Mouse (Mus musculus) stomach, embryonic 16.5 days (tissue): ENCODE data around the gene Akna. TPM values are rescaled to one million over a fixed set of nuclear protein-coding genes. Genes with fewer than 3 reads are reported as not detected.
A peak's percentile ranks its signal among the peaks of the same experiment; 100 is the strongest.
"Not testable (repeated sequence)": the region's sequence is repeated elsewhere in the genome, so short reads cannot be mapped to it uniquely, and the experiment has no call there.

ENCODE experiments used
- ATAC-seq: fragments of 200-750 bp; cut with Nextera tagmentation; 2 replicates; pipeline ENCODE4 v1.8.0; 2017; ENCODE audit warnings: moderate number of reproducible peaks, moderate TSS enrichment; ENCODE audit not compliant: insufficient read depth, low FRiP score
- H3K27ac ChIP-seq: fragments of 300-500 bp; sonication (generic); 2 replicates; pipeline ENCODE4 v1.5.1; 2014; ENCODE audit warnings: low read length
- H3K27me3 ChIP-seq: fragments of 300-500 bp; sonication (generic); 2 replicates; pipeline ENCODE4 v1.6.1; 2014; ENCODE audit warnings: low read length, control low read depth, mixed read lengths; ENCODE audit not compliant: control insufficient read depth, insufficient read depth
- H3K36me3 ChIP-seq: fragments of 300-500 bp; sonication (generic); 2 replicates; pipeline ENCODE4 v1.6.1; 2014; ENCODE audit warnings: low read length; ENCODE audit not compliant: control insufficient read depth, insufficient read depth
- H3K4me1 ChIP-seq: fragments of 300-500 bp; sonication (generic); 2 replicates; pipeline ENCODE4 v1.6.1; 2014; ENCODE audit warnings: low read length, control low read depth, mixed read lengths; ENCODE audit not compliant: control insufficient read depth, insufficient read depth
- H3K4me2 ChIP-seq: fragments of 300-500 bp; sonication (generic); 2 replicates; pipeline ENCODE4 v1.6.1; 2014; ENCODE audit warnings: low read depth, low read length, mixed read lengths
- H3K4me3 ChIP-seq: fragments of 300-500 bp; sonication (generic); replicated peaks from 2 replicates; pipeline ENCODE4 v1.5.1; 2014; ENCODE audit warnings: mild to moderate bottlenecking, low read length
- H3K9ac ChIP-seq: fragments of 300-500 bp; sonication (generic); 2 replicates; pipeline ENCODE4 v1.6.1; 2014; ENCODE audit warnings: low read length
- H3K9me3 ChIP-seq: fragments of 300-500 bp; sonication (generic); replicated peaks from 2 replicates; pipeline ENCODE4 v1.6.1; 2016; ENCODE audit warnings: low read length, control low read depth; ENCODE audit not compliant: control insufficient read depth
- WGBS: fragments of 180-500 bp; shearing (Covaris S2); extraction: QIAGEN DNeasy Blood & Tissue Kit; methylation state at CpG from one replicate; pipeline ENCODE4 v1.1.7; 2014; 5-methylcytosine and 5-hydroxymethylcytosine counted together
- polyA plus RNA-seq: library from polyadenylated mRNA; unstranded; fragments of >200 nt; fragmentation: Nextera tagmentation; extraction: Ambion mirVana; gene quantifications from 2 replicates; pipeline ENCODE4 v1.2.1, GENCODE M21; 2015

The Akna gene
- polyA plus RNA-seq, 1 experiment from 2014 or later = 7.0 TPM

DNA sequence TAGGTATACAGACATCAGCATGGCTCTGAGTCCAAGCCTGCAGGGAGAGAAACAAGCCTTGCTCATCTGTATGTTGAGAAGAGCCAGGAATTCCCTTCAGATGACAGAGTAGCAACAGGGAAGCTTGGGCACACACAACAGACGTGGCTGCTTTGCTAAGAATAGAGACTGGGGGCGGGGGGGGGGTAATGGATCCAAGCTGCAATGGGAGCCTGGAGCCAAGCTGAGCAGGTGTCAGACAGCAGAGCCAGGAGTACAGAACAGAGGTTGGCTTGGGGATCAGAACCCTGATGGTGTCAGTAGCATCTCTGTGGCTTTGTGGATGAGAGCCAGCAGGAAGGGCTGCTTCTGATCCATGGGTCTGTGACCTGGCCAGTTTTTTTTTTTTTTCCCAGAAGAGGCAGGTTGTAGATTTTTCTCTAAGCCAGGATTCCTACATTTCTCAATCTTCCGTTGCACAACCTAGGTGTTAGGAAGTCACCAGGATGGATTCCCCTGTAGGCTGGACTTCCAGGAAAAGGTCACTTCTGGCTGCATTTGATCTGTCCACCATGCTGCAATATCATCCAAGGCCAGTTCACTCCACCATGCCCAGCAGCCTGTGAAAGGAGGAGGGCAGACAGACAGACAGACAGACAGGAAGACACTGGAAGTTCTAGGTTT lies 64.6 kb downstream of the Akna start:
- Histone ChIP-seq H3K9me3 (no peaks in the 10 kb centered on the region), H3K4me1 (no peaks in the 10 kb centered on the region), H3K27ac (no peak overlapping the region), H3K27me3 (no peaks in the 10 kb centered on the region), H3K4me3 (no peak overlapping the region), H3K36me3 (no peaks in the 10 kb centered on the region), H3K9ac (no peak overlapping the region), H3K4me2 (no peak overlapping the region)
- WGBS = 60% methylated on average over 3 of the region's 3 CpGs
- ATAC-seq = no peak

DNA sequence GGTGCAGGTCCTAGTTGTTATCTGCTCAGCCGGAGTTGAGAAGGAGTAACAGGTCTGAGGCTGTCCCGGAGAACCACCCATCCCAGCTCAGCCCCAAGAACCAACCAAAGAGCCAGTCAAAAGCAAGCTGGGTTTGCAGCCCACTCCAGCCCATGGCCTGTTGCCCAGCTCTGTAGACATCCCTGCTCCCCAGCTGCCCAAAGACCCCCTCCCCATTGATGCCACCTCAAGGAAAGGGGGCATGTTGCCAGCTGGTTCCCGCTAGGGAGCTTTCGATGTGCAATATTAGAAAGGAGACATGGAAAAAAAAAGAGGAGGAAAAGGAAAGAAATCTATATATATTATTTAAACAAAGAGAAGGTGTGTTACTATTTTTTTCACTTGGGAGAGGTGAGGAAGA lies 69.8 kb downstream of the Akna start:
- H3K36me3 ChIP-seq = 0 out of 2 replicates have a peak, but pooled peaks cover 4% of the 10 kb centered on the region
- H3K4me2 ChIP-seq = no peak overlapping the region
- H3K9me3 ChIP-seq = no peaks in the 10 kb centered on the region
- H3K27me3 ChIP-seq = no peaks in the 10 kb centered on the region
- no peak overlapping the region for H3K9ac ChIP-seq
- no peak overlapping the region for H3K27ac ChIP-seq
- WGBS = 87% methylated on average over 4 of the region's 4 CpGs
- peak; percentile 56; the same call in 1 of the 2 replicates for ATAC-seq
- no peak overlapping the region for H3K4me3 ChIP-seq
- no peaks in the 10 kb centered on the region for H3K4me1 ChIP-seq

DNA sequence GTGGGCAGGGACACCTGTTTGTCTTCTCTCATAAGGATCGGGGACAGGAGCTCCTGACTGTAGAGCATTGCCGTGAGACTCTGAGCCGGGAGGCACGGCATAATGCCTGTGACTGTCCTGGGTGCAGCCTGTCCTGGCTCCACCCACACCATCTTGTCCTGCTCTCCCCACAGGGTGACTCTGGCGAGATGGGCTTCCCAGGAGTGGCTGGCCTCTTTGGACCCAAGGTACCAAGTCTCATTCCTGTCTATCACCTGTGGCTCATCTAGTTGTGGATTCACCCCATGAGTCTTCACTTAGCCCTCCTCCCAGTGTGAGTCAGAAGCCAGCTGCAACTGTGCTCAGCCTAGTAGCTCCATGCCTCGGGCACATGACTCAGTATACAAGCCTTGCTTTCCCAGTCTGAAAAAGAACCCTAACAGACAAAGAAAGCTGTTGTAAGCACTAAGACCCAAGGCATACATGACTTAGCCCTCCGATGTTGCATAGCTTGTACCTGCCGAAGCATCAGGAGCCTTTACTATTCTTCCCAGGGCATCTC lies 79.8 kb downstream of the Akna start:
- Histone ChIP-seq H3K9ac (no peak overlapping the region), H3K4me1 (no peaks in the 10 kb centered on the region), H3K27me3 (no peaks in the 10 kb centered on the region), H3K4me2 (no peak overlapping the region), H3K36me3 (peaks cover 29% of the 10 kb centered on the region), H3K9me3 (no peaks in the 10 kb centered on the region), H3K27ac (no peak overlapping the region), H3K4me3 (no peak overlapping the region)
- WGBS = 78% methylated on average over 8 of the region's 8 CpGs
- no peak for ATAC-seq

DNA sequence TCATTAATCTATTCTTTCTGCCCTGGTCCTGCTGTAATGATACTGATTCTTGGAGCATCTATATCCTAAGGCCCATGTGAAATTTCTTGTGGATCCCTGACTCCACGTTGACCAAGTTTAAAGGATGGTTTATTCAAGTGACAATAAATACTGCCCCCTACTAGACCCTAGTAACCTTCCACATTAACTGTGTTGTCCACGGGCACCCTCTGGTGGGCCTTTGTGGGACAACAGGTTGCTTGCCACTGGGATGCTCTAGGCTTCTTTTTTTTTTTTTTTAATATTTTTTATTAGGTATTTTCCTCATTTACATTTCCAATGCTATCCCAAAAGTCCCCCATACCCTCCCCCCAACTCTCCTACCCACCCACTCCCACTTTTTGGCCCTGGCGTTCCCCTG lies 83.6 kb downstream of the Akna start:
- H3K27ac ChIP-seq, ATAC-seq, H3K4me2 ChIP-seq, H3K27me3 ChIP-seq, H3K4me3 ChIP-seq, H3K9ac ChIP-seq, H3K9me3 ChIP-seq, H3K4me1 ChIP-seq: not testable (repeated sequence)
- peaks cover 23% of the 10 kb centered on the region for H3K36me3 ChIP-seq
- WGBS = 19% methylated on average over 3 of the region's 3 CpGs

Other genes starting within 250 kb of the Akna start
- gene Ambp, start 248.6 kb downstream of the Akna start, polyA plus RNA-seq = 86.7 and 116 TPM in 2 replicates
- gene Kif12, start 231.2 kb downstream of the Akna start, polyA plus RNA-seq = 27.3 and 27.4 TPM in 2 replicates
- gene Col27a1, start 189.3 kb downstream of the Akna start, polyA plus RNA-seq = 13.3 and 15.0 TPM in 2 replicates
- 0.23 TPM in 1 of 2 replicates, not detected in the other for gene Orm1, start 58.8 kb downstream of the Akna start, polyA plus RNA-seq
- gene Orm3, start 47.2 kb downstream of the Akna start, polyA plus RNA-seq = not detected in 2 replicates
- gene Orm2, start 40.9 kb downstream of the Akna start, polyA plus RNA-seq = not detected in 2 replicates
- 1.8 and 2.9 TPM in 2 replicates for gene Whrn, start 92.6 kb upstream of the Akna start, polyA plus RNA-seq
- 257 and 277 TPM in 2 replicates for gene Atp6v1g1, start 141.4 kb upstream of the Akna start, polyA plus RNA-seq
- 6.6 and 8.8 TPM in 2 replicates for gene Tmem268, start 155.4 kb upstream of the Akna start, polyA plus RNA-seq
- not detected in 2 replicates for gene Gm11213, start 201.9 kb upstream of the Akna start, polyA plus RNA-seq
- gene Tex48, start 219.1 kb upstream of the Akna start, polyA plus RNA-seq = not detected in 2 replicates